Mouse (Mus musculus) heart, embryonic 12.5 days (tissue): ENCODE data around the gene Actl6b. TPM values are rescaled to one million over a fixed set of nuclear protein-coding genes. Genes with fewer than 3 reads are reported as not detected.

ENCODE experiments used
- ATAC-seq: fragments of 200-750 bp; cut with Nextera tagmentation; 2 replicates; pipeline ENCODE4 v1.8.0; 2017; ENCODE audit warnings: moderate TSS enrichment, moderate library complexity; ENCODE audit not compliant: insufficient number of reproducible peaks, low FRiP score
- H3K27ac ChIP-seq: fragments of 300-500 bp; sonication (generic); 2 replicates; pipeline ENCODE4 v1.5.1; 2016; ENCODE audit warnings: mild to moderate bottlenecking, moderate library complexity; ENCODE audit not compliant: poor library complexity, severe bottlenecking
- H3K27me3 ChIP-seq: fragments of 300-500 bp; sonication (generic); replicated peaks from 2 replicates; pipeline ENCODE4 v1.6.1; 2016; ENCODE audit warnings: mild to moderate bottlenecking, moderate library complexity
- H3K36me3 ChIP-seq: fragments of 300-500 bp; sonication (generic); 2 replicates; pipeline ENCODE4 v1.6.1; 2016; ENCODE audit warnings: mild to moderate bottlenecking, moderate library complexity
- H3K4me1 ChIP-seq: fragments of 300-500 bp; sonication (generic); replicated peaks from 2 replicates; pipeline ENCODE4 v1.6.1; 2016; ENCODE audit warnings: mild to moderate bottlenecking
- H3K4me2 ChIP-seq: fragments of 300-500 bp; sonication (generic); 2 replicates; pipeline ENCODE4 v1.6.1; 2016; ENCODE audit warnings: mild to moderate bottlenecking, moderate library complexity
- H3K4me3 ChIP-seq: fragments of 300-500 bp; sonication (generic); 2 replicates; pipeline ENCODE4 v1.5.1; 2016; ENCODE audit warnings: mild to moderate bottlenecking
- H3K9ac ChIP-seq: fragments of 300-500 bp; sonication (generic); 2 replicates; pipeline ENCODE4 v1.6.1; 2016; ENCODE audit warnings: mild to moderate bottlenecking, moderate library complexity
- H3K9me3 ChIP-seq: fragments of 300-500 bp; sonication (generic); replicated peaks from 2 replicates; pipeline ENCODE4 v1.6.1; 2016; ENCODE audit warnings: mild to moderate bottlenecking, moderate library complexity
- WGBS: fragments of 180-500 bp; shearing (Covaris S2); methylation state at CpG from one replicate; pipeline ENCODE4 v1.1.7; 2016; 5-methylcytosine and 5-hydroxymethylcytosine counted together
- polyA plus RNA-seq: library from polyadenylated mRNA; unstranded; fragments of >200 nt; fragmentation: Nextera tagmentation; extraction: Ambion mirVana; gene quantifications from 2 replicates; pipeline ENCODE4 v1.2.1, GENCODE M21; 2016

Gene Actl6b
- polyA plus RNA-seq, 1 experiment from 2014 or later, result 0.40 TPM

DNA sequence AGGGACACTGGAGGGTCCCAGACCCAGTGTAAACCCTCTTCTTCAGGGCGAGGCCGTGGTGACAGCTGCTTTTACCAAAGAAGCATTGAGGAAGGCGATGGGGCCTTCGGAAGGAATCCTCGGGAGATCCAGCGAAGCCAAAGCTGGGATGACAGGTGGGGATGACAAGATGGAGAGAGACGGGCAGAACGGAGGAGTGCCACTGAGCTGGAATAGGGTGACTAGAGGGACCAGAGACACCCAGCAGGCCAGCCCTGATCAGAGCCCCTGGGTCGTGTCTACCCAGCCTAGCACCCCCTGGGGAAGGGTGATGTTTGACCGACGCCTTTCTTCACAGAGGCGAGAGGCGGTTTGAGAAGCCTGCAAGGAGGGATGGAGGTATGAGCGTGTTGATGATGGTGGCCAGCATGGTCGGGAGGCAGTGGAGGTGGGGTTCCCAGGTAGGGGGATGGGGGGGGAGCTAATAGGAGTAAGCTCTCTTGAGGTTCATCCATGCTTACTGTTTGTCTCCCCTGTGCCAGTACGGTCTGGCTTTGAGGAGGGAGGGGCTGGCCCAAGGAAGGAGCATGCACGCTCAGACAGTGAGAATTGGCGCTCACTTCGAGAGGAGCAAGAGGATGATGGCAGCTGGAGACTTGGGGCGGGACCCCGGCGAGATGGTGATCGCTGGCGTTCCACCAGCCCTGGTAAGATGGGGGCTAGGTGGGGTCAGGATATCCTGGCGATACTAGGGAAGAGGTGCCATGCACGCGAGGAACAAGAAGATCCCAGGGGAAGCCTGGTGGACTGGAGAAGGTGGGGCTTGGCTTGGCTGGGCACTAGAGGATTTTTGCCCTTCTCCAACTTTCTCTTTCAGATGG lies 33.4 kb upstream of the Actl6b start:
- H3K9ac ChIP-seq, result 0 out of 2 replicates have a peak overlapping the region, but pooled peaks have one; percentile 5
- WGBS, result 91% methylated on average over 27 of the region's 27 CpGs
- ATAC-seq, result no peak

DNA sequence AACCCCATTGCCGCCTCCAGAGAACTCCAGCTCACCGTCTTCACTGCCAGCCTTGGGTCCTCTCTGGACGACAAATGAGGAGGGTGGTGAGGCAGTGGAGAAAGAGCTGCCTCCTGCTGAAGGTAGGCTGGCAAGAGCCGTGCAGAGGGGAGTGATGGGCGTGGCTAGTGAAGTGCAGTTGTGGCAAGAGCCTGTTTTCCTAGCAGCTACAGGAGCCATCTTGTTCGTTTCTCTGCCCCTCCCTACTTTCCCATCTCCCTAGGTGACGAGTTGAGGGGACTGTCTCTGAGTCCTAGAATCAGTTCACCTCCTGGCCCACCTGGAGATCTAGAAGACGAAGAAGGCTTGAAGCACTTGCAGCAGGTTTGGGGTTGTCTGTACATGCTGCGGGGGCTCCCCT lies 31.5 kb upstream of the Actl6b start:
- peaks cover 96% of the 10 kb centered on the region for H3K36me3 ChIP-seq
- ATAC-seq, result no peak
- H3K9ac ChIP-seq, result no peak overlapping the region
- WGBS, result 79% methylated on average over 9 of the region's 9 CpGs
- no peak overlapping the region for H3K4me2 ChIP-seq
- no peak overlapping the region for H3K27ac ChIP-seq
- H3K4me3 ChIP-seq, result no peak overlapping the region
- peaks cover 9% of the 10 kb centered on the region for H3K4me1 ChIP-seq
- H3K9me3 ChIP-seq, result no peaks in the 10 kb centered on the region
- H3K27me3 ChIP-seq, result no peaks in the 10 kb centered on the region

More for the DNA sequence above, 33.4 kb upstream of the Actl6b start:
- no peaks in the 10 kb centered on the region for H3K27me3 ChIP-seq
- H3K36me3 ChIP-seq, result peaks cover 79% of the 10 kb centered on the region
- no peak overlapping the region for H3K4me3 ChIP-seq
- H3K27ac ChIP-seq, result no peak overlapping the region
- H3K9me3 ChIP-seq, result no peaks in the 10 kb centered on the region
- no peaks in the 10 kb centered on the region for H3K4me1 ChIP-seq
- H3K4me2 ChIP-seq, result no peak overlapping the region

DNA sequence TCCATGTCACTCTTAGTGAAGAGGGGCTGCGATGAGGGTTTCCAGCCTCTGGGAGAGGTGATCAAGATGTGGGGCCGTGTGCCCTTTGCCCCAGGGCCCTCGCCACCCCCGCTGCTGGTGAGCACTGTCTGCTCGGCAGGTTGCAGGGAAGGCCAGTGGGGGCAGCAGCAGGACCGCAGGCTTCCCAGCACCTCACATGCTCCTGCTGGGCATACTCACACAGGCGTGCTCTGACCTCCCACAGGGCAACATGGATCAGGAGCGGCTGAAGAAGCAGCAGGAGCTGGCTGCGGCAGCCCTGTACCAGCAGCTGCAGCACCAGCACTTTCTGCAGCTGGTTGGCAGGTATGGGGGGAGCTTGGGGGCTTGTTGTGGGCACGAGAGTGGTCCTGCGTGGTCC lies 30.6 kb upstream of the Actl6b start:
- 81% methylated on average over 11 of the region's 11 CpGs for WGBS
- Histone ChIP-seq H3K4me3 (no peak overlapping the region), H3K4me2 (no peak overlapping the region), H3K27me3 (no peaks in the 10 kb centered on the region), H3K36me3 (peaks cover 96% of the 10 kb centered on the region), H3K9ac (no peak overlapping the region), H3K4me1 (peaks cover 13% of the 10 kb centered on the region), H3K27ac (no peak overlapping the region), H3K9me3 (no peaks in the 10 kb centered on the region)
- no peak for ATAC-seq

DNA sequence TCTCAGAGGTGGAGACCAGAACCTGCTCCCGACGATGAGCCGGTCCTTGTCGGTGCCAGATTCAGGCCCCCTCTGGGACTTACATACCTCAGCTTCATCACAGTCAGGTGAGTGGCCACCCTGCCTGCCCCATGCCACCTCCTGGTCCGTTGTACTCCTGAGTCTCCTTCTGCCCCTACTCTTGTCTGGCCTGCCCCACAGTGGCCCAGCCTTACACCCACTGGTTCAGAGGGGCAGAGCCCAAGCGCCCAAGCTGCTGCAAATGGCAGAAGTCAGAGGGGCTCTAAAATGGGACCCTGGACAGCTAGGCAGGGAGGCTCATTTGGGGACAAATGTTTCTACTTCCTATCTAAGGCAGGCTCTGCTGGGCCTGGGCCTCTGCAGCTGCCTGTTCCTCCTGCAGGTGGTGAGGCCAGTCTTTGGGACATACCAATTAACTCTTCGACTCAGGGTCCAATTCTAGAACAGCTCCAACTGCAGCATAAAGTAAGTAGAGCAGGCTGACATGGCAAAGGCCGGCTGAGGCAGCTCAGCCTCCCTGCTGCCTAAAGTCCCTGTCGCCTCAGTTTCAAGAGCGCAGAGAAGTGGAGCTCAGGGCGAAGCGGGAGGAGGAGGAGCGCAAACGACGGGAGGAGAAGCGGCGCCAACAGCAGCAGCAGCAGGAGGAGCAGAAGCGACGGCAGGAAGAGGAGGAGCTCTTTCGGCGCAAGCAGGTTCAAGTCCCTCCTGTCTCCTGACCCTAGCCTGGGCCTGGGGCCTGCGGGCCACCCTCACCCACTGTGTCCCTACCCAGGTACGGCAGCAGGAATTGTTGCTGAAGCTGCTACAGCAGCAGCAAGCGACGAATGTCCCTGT lies 29.7 kb upstream of the Actl6b start:
- Histone ChIP-seq H3K27ac (no peak overlapping the region), H3K27me3 (no peaks in the 10 kb centered on the region), H3K4me1 (peaks cover 18% of the 10 kb centered on the region), H3K36me3 (peaks cover 96% of the 10 kb centered on the region), H3K4me3 (no peak overlapping the region), H3K9me3 (no peaks in the 10 kb centered on the region), H3K4me2 (no peak overlapping the region), H3K9ac (no peak overlapping the region)
- ATAC-seq, result no peak
- WGBS, result 85% methylated on average over 25 of the region's 25 CpGs

DNA sequence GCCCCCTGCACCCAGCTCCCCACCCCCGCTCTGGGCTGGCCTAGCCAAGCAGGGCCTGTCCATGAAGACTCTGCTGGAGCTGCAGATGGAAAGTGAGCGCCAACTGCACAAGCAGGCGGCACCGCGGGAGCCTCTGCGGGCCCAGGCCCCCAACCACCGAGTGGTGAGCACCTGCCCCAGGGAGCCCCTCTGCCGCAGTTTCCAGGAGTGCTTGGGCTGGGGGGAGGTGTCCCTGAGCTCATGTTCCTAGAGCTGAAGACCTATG lies 29.1 kb upstream of the Actl6b start:
- Histone ChIP-seq H3K36me3 (peaks cover 96% of the 10 kb centered on the region), H3K4me3 (no peak overlapping the region), H3K27ac (no peak overlapping the region), H3K9me3 (no peaks in the 10 kb centered on the region), H3K4me2 (no peak overlapping the region), H3K27me3 (no peaks in the 10 kb centered on the region), H3K9ac (no peak overlapping the region), H3K4me1 (peaks cover 18% of the 10 kb centered on the region)
- 86% methylated on average over 8 of the region's 8 CpGs for WGBS
- no peak for ATAC-seq

DNA sequence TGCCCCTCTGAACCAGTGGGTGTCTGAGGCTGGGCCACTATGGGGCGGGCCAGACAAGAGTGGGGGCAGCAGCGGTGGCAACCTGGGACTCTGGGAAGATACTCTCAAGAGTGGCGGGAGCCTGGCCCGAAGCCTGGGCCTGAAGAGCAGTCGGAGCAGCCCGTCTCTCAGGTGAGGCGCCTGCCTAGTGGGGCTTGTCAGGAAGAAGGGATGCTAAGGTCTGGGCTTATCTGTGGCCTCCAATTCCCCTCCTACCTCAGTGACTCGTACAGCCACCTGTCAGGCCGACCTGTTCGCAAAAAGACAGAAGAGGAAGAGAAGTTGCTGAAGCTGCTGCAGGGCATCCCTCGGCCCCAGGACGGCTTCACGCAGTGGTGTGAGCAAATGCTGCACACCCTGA lies 28.6 kb upstream of the Actl6b start:
- no peak overlapping the region for H3K27ac ChIP-seq
- H3K36me3 ChIP-seq, result peaks cover 96% of the 10 kb centered on the region

DNA sequence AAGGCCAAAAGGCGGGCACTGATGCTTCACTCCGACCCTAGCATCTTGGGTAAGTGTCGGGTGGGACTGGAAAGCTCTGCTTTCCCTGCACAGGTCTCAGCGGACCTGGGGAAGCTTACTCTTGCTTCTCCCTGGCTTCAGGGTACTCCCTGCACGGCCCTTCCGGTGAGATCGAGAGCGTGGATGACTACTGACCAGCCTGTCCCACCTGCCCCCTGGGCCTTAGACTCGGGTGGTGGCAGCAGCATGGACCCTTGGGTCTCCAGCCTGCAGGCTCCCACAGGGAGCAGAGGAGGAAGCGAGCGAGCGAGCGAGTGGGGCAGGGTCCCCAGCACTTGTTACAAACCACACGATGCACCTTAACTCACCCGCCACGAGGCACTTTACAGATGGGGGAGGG lies 27.8 kb upstream of the Actl6b start:
- no peak for ATAC-seq
- Histone ChIP-seq H3K27ac (peak overlapping the region; percentile 28; the same call in 1 of the 2 replicates), H3K4me3 (no peak overlapping the region), H3K4me1 (peaks cover 28% of the 10 kb centered on the region), H3K27me3 (no peaks in the 10 kb centered on the region), H3K9ac (no peak overlapping the region), H3K9me3 (no peaks in the 10 kb centered on the region), H3K36me3 (peaks cover 94% of the 10 kb centered on the region), H3K4me2 (no peak overlapping the region)
- 79% methylated on average over 16 of the region's 16 CpGs for WGBS

More for the DNA sequence above, 28.6 kb upstream of the Actl6b start:
- H3K4me3 ChIP-seq, result no peak overlapping the region
- ATAC-seq, result no peak
- 86% methylated on average over 13 of the region's 13 CpGs for WGBS
- H3K4me2 ChIP-seq, result no peak overlapping the region
- peaks cover 20% of the 10 kb centered on the region for H3K4me1 ChIP-seq
- no peaks in the 10 kb centered on the region for H3K9me3 ChIP-seq
- H3K27me3 ChIP-seq, result no peaks in the 10 kb centered on the region
- no peak overlapping the region for H3K9ac ChIP-seq

DNA sequence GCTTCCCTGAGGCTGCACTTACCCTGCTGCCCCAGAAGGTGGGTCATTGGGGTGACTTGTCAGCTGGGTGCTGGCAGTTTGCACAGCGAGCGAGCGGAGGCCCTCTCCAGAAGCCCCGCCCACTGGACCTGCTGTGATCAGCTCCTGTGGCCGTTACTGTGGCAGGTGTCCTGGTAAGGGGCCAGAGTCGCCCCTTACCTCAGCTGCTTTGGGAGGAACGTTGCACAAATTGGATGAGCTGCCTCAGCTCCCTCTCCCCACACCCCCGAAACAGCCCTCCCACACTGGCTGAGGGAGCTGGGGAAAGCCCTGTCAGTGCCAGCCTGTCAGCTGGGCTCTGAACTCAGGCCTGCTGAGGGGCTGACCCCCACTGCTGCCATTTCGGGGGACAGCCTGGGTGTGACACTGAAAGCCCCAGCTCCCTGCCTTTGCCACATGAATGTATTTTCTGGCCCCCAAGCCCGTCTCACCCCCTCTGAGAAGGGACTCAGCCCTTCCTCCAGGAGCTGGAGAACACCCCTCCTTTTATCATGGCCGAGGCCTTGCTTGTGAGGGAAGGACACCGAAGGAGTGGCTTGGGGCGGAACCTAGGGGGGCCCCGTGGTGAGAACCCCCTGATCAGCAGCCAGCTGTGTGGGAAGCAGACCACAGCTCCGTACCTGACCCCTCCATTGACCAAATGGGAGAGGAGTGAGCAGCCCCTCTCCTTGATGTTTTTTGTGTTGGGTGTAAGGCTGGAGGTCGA lies 27.0 kb upstream of the Actl6b start:
- Histone ChIP-seq H3K9me3 (no peaks in the 10 kb centered on the region), H3K27ac (peak overlapping the region; percentile 22; the same call in 1 of the 2 replicates), H3K36me3 (peaks cover 86% of the 10 kb centered on the region), H3K4me2 (no peak overlapping the region), H3K9ac (0 out of 2 replicates have a peak overlapping the region, but pooled peaks have one; percentile 12), H3K4me3 (no peak overlapping the region), H3K4me1 (peaks cover 33% of the 10 kb centered on the region), H3K27me3 (no peaks in the 10 kb centered on the region)
- 53% methylated on average over 16 of the region's 16 CpGs for WGBS
- no peak; the same call in 1 of the 2 replicates for ATAC-seq

DNA sequence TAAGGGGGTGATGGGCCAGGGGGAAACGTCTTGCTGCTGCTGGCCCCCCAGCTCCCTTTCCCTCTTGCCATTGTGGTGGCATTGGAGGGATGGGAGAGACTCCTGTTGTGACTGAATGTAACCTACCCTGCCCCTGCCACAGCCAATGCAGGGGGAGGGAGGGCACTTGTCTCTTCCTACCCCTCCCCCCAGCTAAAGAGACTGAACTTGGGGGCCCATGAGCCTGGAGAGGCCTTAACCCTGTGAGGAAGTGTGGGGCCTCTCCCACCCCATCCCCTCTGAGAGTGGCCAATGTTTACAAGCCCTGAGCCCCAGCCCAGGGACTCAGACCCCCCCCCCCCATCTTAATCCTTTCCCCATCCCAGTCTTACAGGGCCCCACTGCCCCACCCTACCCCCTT lies 25.9 kb upstream of the Actl6b start:
- Histone ChIP-seq H3K27me3 (no peaks in the 10 kb centered on the region), H3K27ac (no peak overlapping the region), H3K4me2 (no peak overlapping the region), H3K9ac (peak overlapping the region; percentile 28; the same call in 1 of the 2 replicates), H3K4me1 (peaks cover 33% of the 10 kb centered on the region), H3K4me3 (no peak overlapping the region), H3K36me3 (peaks cover 75% of the 10 kb centered on the region), H3K9me3 (no peaks in the 10 kb centered on the region)
- ATAC-seq, result no peak
- 66% methylated on average over 1 of the region's 1 CpGs for WGBS

DNA sequence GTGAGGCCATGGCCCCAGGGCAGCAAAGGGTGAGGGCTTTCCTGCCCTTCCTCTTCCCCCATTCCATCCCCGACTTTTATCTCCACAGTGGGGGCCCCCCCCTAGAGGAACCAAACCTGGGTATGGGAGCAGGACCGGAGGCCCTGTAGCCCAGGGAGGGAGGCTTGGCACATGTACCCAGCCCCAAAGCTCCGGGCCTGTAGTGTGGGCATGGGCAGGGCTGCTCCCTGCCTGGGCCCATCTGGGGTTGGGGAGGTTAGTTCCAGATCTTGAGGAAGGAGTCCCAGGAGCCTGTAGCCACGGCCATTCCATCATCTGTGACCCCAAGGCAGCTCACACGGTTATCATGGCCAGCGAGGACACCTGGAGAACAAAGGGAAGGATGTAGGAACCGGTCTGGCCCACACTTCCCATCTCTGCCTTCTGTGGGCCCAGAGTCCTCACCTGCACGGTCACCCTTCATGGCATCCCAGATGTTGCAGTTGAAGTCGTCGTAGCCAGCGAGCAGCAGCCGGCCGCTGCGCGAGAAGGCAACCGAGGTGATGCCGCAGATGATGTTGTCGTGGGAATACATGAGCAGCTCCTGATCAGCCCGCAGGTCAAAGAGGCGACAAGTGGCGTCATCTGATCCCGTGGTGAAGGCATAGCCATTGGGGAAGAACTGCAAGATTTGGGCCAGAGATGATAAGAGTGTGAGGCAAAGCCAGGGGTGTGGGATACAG lies 24.9 kb upstream of the Actl6b start:
- Histone ChIP-seq H3K36me3 (peaks cover 65% of the 10 kb centered on the region), H3K27me3 (no peaks in the 10 kb centered on the region), H3K27ac (no peak overlapping the region), H3K4me3 (no peak overlapping the region), H3K4me1 (peaks cover 33% of the 10 kb centered on the region), H3K9me3 (no peaks in the 10 kb centered on the region), H3K4me2 (no peak overlapping the region), H3K9ac (no peak overlapping the region)
- ATAC-seq, result no peak
- 82% methylated on average over 22 of the region's 22 CpGs for WGBS
